Mouse (Mus musculus): ENCODE results near the gene Ddi1.

DNA sequence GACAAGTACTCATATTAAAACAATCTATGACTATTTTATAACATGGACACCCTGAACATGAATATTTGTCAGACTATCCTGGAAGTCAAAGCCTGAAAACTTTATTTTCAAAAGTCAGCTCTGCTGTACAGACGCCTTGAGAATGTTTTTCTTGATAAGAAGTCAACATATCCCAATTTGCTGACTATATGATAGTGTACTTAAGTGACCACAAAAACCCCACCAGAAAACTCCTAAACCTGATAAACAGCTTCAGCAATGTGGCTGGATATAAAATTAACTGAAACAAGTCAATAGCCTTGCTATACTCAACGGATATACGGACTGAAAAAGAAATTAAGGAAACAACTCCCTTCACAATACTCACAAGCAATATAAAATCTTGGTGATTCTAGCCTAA is 36.2 kb upstream of the Ddi1 start:
- TF ChIP-seq CTCF (IDR thresholded peaks at IDR 0.05; ENCODE audit: low read depth, low read length): no peak
- TF ChIP-seq TAL1 (conservative IDR thresholded peaks at IDR 0.05; ENCODE audit: low read depth, low read length): no peak

All from G1E (cell line).